Mouse (Mus musculus): ENCODE data around the gene Adgra3. TPM values are rescaled to one million over a fixed set of nuclear protein-coding genes. Genes with fewer than 3 reads are reported as not detected.

Gene Adgra3
- polyA plus RNA-seq, 1 experiment from 2014 or later = 12.2 TPM

- 93% methylated on average over 6 of the region's 6 CpGs for WGBS
- DNase-seq (ENCODE audit: low spot score) = no peak
- H3K4me3 ChIP-seq (ENCODE audit: low read depth, low read length) = no peak overlapping the region
- H3K27ac ChIP-seq (ENCODE audit: low read length) = no peak overlapping the region
- no peak for ATAC-seq
- H3K9ac ChIP-seq (replicated peaks; ENCODE audit: low read depth) = no peak overlapping the region
- TF ChIP-seq CTCF (IDR thresholded peaks at IDR 0.05) = no peak
- no peak for TF ChIP-seq EP300 (IDR thresholded peaks at IDR 0.05)
- no peaks in the 10 kb centered on the region for H3K27me3 ChIP-seq (replicated peaks; ENCODE audit: insufficient read depth, low read length)
- no peaks in the 10 kb centered on the region for H3K9me3 ChIP-seq (ENCODE audit: low read length)
- no peak overlapping the region for H3K4me2 ChIP-seq (replicated peaks; ENCODE audit: low read depth, low read length)
- H3K4me1 ChIP-seq (ENCODE audit: insufficient read depth, low read depth, low read length) = peaks cover 12% of the 10 kb centered on the region; the same call in 1 of the 2 replicates
- H3K36me3 ChIP-seq (ENCODE audit: insufficient read depth, low read length) = no peaks in the 10 kb centered on the region
Measured at GRCm38 (mm10) chr5:50045180-50045579, 13.6 kb downstream of the Adgra3 start.

- no peak for ATAC-seq
- Histone ChIP-seq H3K9ac (replicated peaks; ENCODE audit: low read depth) (no peak overlapping the region), H3K9me3 (ENCODE audit: low read length) (no peaks in the 10 kb centered on the region), H3K36me3 (ENCODE audit: insufficient read depth, low read length) (no peaks in the 10 kb centered on the region), H3K4me3 (ENCODE audit: low read depth, low read length) (no peak overlapping the region), H3K27me3 (replicated peaks; ENCODE audit: insufficient read depth, low read length) (no peaks in the 10 kb centered on the region), H3K4me1 (ENCODE audit: insufficient read depth, low read depth, low read length) (peaks cover 9% of the 10 kb centered on the region; the same call in 1 of the 2 replicates), H3K4me2 (replicated peaks; ENCODE audit: low read depth, low read length) (no peak overlapping the region), H3K27ac (ENCODE audit: low read length) (no peak overlapping the region)
- no peak for DNase-seq (ENCODE audit: low spot score)
- no peak for TF ChIP-seq EP300 (IDR thresholded peaks at IDR 0.05)
- TF ChIP-seq CTCF (IDR thresholded peaks at IDR 0.05) = no peak
- WGBS = 84% methylated on average over 4 of the region's 4 CpGs
Measured at GRCm38 (mm10) chr5:50043677-50044076, 15.1 kb downstream of the Adgra3 start.

GRCm38 (mm10) chr5:50042274-50042943 is 16.4 kb downstream of the Adgra3 start:
- no peak for DNase-seq (ENCODE audit: low spot score)
- no peak overlapping the region for H3K27ac ChIP-seq (ENCODE audit: low read length)

GRCm38 (mm10) chr5:50039521-50039920 is 19.3 kb downstream of the Adgra3 start:
- Histone ChIP-seq H3K27me3 (replicated peaks; ENCODE audit: insufficient read depth, low read length) (no peaks in the 10 kb centered on the region), H3K4me2 (replicated peaks; ENCODE audit: low read depth, low read length) (no peak overlapping the region), H3K27ac (ENCODE audit: low read length) (no peak overlapping the region), H3K4me1 (ENCODE audit: insufficient read depth, low read depth, low read length) (peaks cover 10% of the 10 kb centered on the region; the same call in 1 of the 2 replicates), H3K36me3 (ENCODE audit: insufficient read depth, low read length) (no peaks in the 10 kb centered on the region), H3K9ac (replicated peaks; ENCODE audit: low read depth) (no peak overlapping the region), H3K9me3 (ENCODE audit: low read length) (no peaks in the 10 kb centered on the region), H3K4me3 (ENCODE audit: low read depth, low read length) (no peak overlapping the region)
- no peak for ATAC-seq
- TF ChIP-seq EP300 (IDR thresholded peaks at IDR 0.05) (no peak), CTCF (IDR thresholded peaks at IDR 0.05) (no peak)
- 50% methylated on average over 6 of the region's 6 CpGs for WGBS
- DNase-seq (ENCODE audit: low spot score) = no peak

More at GRCm38 (mm10) chr5:50042274-50042943, 16.4 kb downstream of the Adgra3 start:
- Histone ChIP-seq H3K27me3 (replicated peaks; ENCODE audit: insufficient read depth, low read length) (no peaks in the 10 kb centered on the region), H3K4me3 (ENCODE audit: low read depth, low read length) (no peak overlapping the region), H3K4me2 (replicated peaks; ENCODE audit: low read depth, low read length) (no peak overlapping the region), H3K9ac (replicated peaks; ENCODE audit: low read depth) (no peak overlapping the region), H3K36me3 (ENCODE audit: insufficient read depth, low read length) (no peaks in the 10 kb centered on the region), H3K9me3 (ENCODE audit: low read length) (no peaks in the 10 kb centered on the region), H3K4me1 (ENCODE audit: insufficient read depth, low read depth, low read length) (peaks cover 10% of the 10 kb centered on the region; the same call in 1 of the 2 replicates)
- TF ChIP-seq EP300 (IDR thresholded peaks at IDR 0.05) (no peak), CTCF (IDR thresholded peaks at IDR 0.05) (no peak)
- 36% methylated on average over 7 of the region's 7 CpGs for WGBS
- no peak for ATAC-seq

GRCm38 (mm10) chr5:50037666-50038065 is 21.1 kb downstream of the Adgra3 start:
- TF ChIP-seq CTCF (IDR thresholded peaks at IDR 0.05) = no peak
- no peak for TF ChIP-seq EP300 (IDR thresholded peaks at IDR 0.05)
- Histone ChIP-seq H3K9ac (replicated peaks; ENCODE audit: low read depth) (no peak overlapping the region), H3K9me3 (ENCODE audit: low read length) (no peaks in the 10 kb centered on the region), H3K27me3 (replicated peaks; ENCODE audit: insufficient read depth, low read length) (no peaks in the 10 kb centered on the region), H3K4me2 (replicated peaks; ENCODE audit: low read depth, low read length) (no peak overlapping the region), H3K4me3 (ENCODE audit: low read depth, low read length) (no peak overlapping the region), H3K4me1 (ENCODE audit: insufficient read depth, low read depth, low read length) (peaks cover 10% of the 10 kb centered on the region; the same call in 1 of the 2 replicates), H3K27ac (ENCODE audit: low read length) (no peak overlapping the region), H3K36me3 (ENCODE audit: insufficient read depth, low read length) (no peaks in the 10 kb centered on the region)
- WGBS = 34% methylated on average over 8 of the region's 8 CpGs
- DNase-seq (ENCODE audit: low spot score) = peak; percentile 29
- peak; percentile 35; the same call in 1 of the 2 replicates for ATAC-seq

GRCm38 (mm10) chr5:50034900-50035514 is 23.8 kb downstream of the Adgra3 start:
- ATAC-seq (no peak), DNase-seq (ENCODE audit: low spot score) (no peak)
- TF ChIP-seq EP300 (IDR thresholded peaks at IDR 0.05) = no peak
- TF ChIP-seq CTCF (IDR thresholded peaks at IDR 0.05) = no peak
- Histone ChIP-seq H3K4me3 (ENCODE audit: low read depth, low read length) (no peak overlapping the region), H3K4me1 (ENCODE audit: insufficient read depth, low read depth, low read length) (peaks cover 10% of the 10 kb centered on the region; the same call in 1 of the 2 replicates), H3K4me2 (replicated peaks; ENCODE audit: low read depth, low read length) (no peak overlapping the region), H3K27ac (ENCODE audit: low read length) (no peak overlapping the region), H3K27me3 (replicated peaks; ENCODE audit: insufficient read depth, low read length) (no peaks in the 10 kb centered on the region), H3K36me3 (ENCODE audit: insufficient read depth, low read length) (no peaks in the 10 kb centered on the region), H3K9ac (replicated peaks; ENCODE audit: low read depth) (no peak overlapping the region), H3K9me3 (ENCODE audit: low read length) (no peaks in the 10 kb centered on the region)
- WGBS = 73% methylated on average over 8 of the region's 8 CpGs

Data from lung, postnatal 0 days (tissue).